Mouse (Mus musculus): ENCODE data around the gene Cacng5. TPM values are rescaled to one million over a fixed set of nuclear protein-coding genes. Genes with fewer than 3 reads are reported as not detected.

The Cacng5 gene
- polyA plus RNA-seq, 1 experiment from 2014 or later: 0.22 TPM

- Histone ChIP-seq H3K4me1 (ENCODE audit: insufficient read depth, low read length) (no peaks in the 10 kb centered on the region), H3K4me2 (replicated peaks; ENCODE audit: low read depth, low read length) (no peak overlapping the region), H3K4me3 (ENCODE audit: low read length) (no peak overlapping the region), H3K9me3 (ENCODE audit: low read length) (no peaks in the 10 kb centered on the region), H3K9ac (replicated peaks; ENCODE audit: low read length) (no peak overlapping the region), H3K27me3 (ENCODE audit: insufficient read depth, low read length) (no peaks in the 10 kb centered on the region), H3K36me3 (ENCODE audit: insufficient read depth, low read length) (no peaks in the 10 kb centered on the region), H3K27ac (ENCODE audit: low read length) (no peak overlapping the region)
- ATAC-seq (ENCODE audit: low FRiP score, low TSS enrichment): no peak
- WGBS: 57% methylated on average over 4 of the region's 4 CpGs
Observed at GRCm38 (mm10) chr11:107895635-107896034, 19.2 kb downstream of the Cacng5 start.

- H3K9ac ChIP-seq (replicated peaks; ENCODE audit: low read length): no peak overlapping the region
- H3K27me3 ChIP-seq (ENCODE audit: insufficient read depth, low read length): no peaks in the 10 kb centered on the region
- no peaks in the 10 kb centered on the region for H3K4me1 ChIP-seq (ENCODE audit: insufficient read depth, low read length)
- H3K4me3 ChIP-seq (ENCODE audit: low read length): no peak overlapping the region
- no peak overlapping the region for H3K4me2 ChIP-seq (replicated peaks; ENCODE audit: low read depth, low read length)
- 88% methylated on average over 3 of the region's 3 CpGs for WGBS
- H3K27ac ChIP-seq (ENCODE audit: low read length): no peak overlapping the region
- ATAC-seq (ENCODE audit: low FRiP score, low TSS enrichment): no peak
- no peaks in the 10 kb centered on the region for H3K36me3 ChIP-seq (ENCODE audit: insufficient read depth, low read length)
- no peaks in the 10 kb centered on the region for H3K9me3 ChIP-seq (ENCODE audit: low read length)
Observed at GRCm38 (mm10) chr11:107891377-107891776, 23.5 kb downstream of the Cacng5 start.

GRCm38 (mm10) chr11:107887342-107887741 lies 27.5 kb downstream of the Cacng5 start:
- Histone ChIP-seq H3K9ac (replicated peaks; ENCODE audit: low read length) (no peak overlapping the region), H3K4me2 (replicated peaks; ENCODE audit: low read depth, low read length) (no peak overlapping the region), H3K27ac (ENCODE audit: low read length) (no peak overlapping the region), H3K4me3 (ENCODE audit: low read length) (no peak overlapping the region), H3K4me1 (ENCODE audit: insufficient read depth, low read length) (no peaks in the 10 kb centered on the region), H3K27me3 (ENCODE audit: insufficient read depth, low read length) (no peaks in the 10 kb centered on the region), H3K36me3 (ENCODE audit: insufficient read depth, low read length) (no peaks in the 10 kb centered on the region), H3K9me3 (ENCODE audit: low read length) (no peaks in the 10 kb centered on the region)
- WGBS: 86% methylated on average over 6 of the region's 6 CpGs
- no peak for ATAC-seq (ENCODE audit: low FRiP score, low TSS enrichment)

GRCm38 (mm10) chr11:107876840-107877239 lies 38.0 kb downstream of the Cacng5 start:
- ATAC-seq (ENCODE audit: low FRiP score, low TSS enrichment): no peak
- Histone ChIP-seq H3K4me1 (ENCODE audit: insufficient read depth, low read length) (no peaks in the 10 kb centered on the region), H3K36me3 (ENCODE audit: insufficient read depth, low read length) (no peaks in the 10 kb centered on the region), H3K4me3 (ENCODE audit: low read length) (no peak overlapping the region), H3K9ac (replicated peaks; ENCODE audit: low read length) (no peak overlapping the region), H3K9me3 (ENCODE audit: low read length) (no peaks in the 10 kb centered on the region), H3K27me3 (ENCODE audit: insufficient read depth, low read length) (no peaks in the 10 kb centered on the region), H3K4me2 (replicated peaks; ENCODE audit: low read depth, low read length) (no peak overlapping the region), H3K27ac (ENCODE audit: low read length) (no peak overlapping the region)
- WGBS: 73% methylated on average over 5 of the region's 5 CpGs

GRCm38 (mm10) chr11:107875861-107876494 lies 38.9 kb downstream of the Cacng5 start:
- no peaks in the 10 kb centered on the region for H3K27me3 ChIP-seq (ENCODE audit: insufficient read depth, low read length)
- H3K9me3 ChIP-seq (ENCODE audit: low read length): no peaks in the 10 kb centered on the region
- no peak overlapping the region for H3K9ac ChIP-seq (replicated peaks; ENCODE audit: low read length)
- H3K36me3 ChIP-seq (ENCODE audit: insufficient read depth, low read length): no peaks in the 10 kb centered on the region
- no peak overlapping the region for H3K4me3 ChIP-seq (ENCODE audit: low read length)
- H3K4me2 ChIP-seq (replicated peaks; ENCODE audit: low read depth, low read length): no peak overlapping the region
- ATAC-seq (ENCODE audit: low FRiP score, low TSS enrichment): no peak
- no peaks in the 10 kb centered on the region for H3K4me1 ChIP-seq (ENCODE audit: insufficient read depth, low read length)
- WGBS: 87% methylated on average over 18 of the region's 18 CpGs
- H3K27ac ChIP-seq (ENCODE audit: low read length): no peak overlapping the region

GRCm38 (mm10) chr11:107872743-107873142 lies 42.1 kb downstream of the Cacng5 start:
- H3K9me3 ChIP-seq (ENCODE audit: low read length): no peaks in the 10 kb centered on the region
- no peaks in the 10 kb centered on the region for H3K36me3 ChIP-seq (ENCODE audit: insufficient read depth, low read length)
- ATAC-seq (ENCODE audit: low FRiP score, low TSS enrichment): no peak
- H3K4me3 ChIP-seq (ENCODE audit: low read length): no peak overlapping the region
- no peak overlapping the region for H3K9ac ChIP-seq (replicated peaks; ENCODE audit: low read length)
- 66% methylated on average over 6 of the region's 6 CpGs for WGBS
- H3K4me1 ChIP-seq (ENCODE audit: insufficient read depth, low read length): no peaks in the 10 kb centered on the region
- H3K4me2 ChIP-seq (replicated peaks; ENCODE audit: low read depth, low read length): no peak overlapping the region
- no peaks in the 10 kb centered on the region for H3K27me3 ChIP-seq (ENCODE audit: insufficient read depth, low read length)
- H3K27ac ChIP-seq (ENCODE audit: low read length): no peak overlapping the region

- WGBS: 75% methylated on average over 8 of the region's 8 CpGs
- Histone ChIP-seq H3K4me1 (ENCODE audit: insufficient read depth, low read length) (no peaks in the 10 kb centered on the region), H3K36me3 (ENCODE audit: insufficient read depth, low read length) (no peaks in the 10 kb centered on the region), H3K4me2 (replicated peaks; ENCODE audit: low read depth, low read length) (no peak overlapping the region), H3K9ac (replicated peaks; ENCODE audit: low read length) (no peak overlapping the region), H3K27me3 (ENCODE audit: insufficient read depth, low read length) (no peaks in the 10 kb centered on the region), H3K9me3 (ENCODE audit: low read length) (no peaks in the 10 kb centered on the region), H3K27ac (ENCODE audit: low read length) (no peak overlapping the region), H3K4me3 (ENCODE audit: low read length) (no peak overlapping the region)
- ATAC-seq (ENCODE audit: low FRiP score, low TSS enrichment): no peak
Observed at GRCm38 (mm10) chr11:107867509-107867908, 47.3 kb downstream of the Cacng5 start.

GRCm38 (mm10) chr11:107865128-107865527 lies 49.7 kb downstream of the Cacng5 start:
- Histone ChIP-seq H3K4me1 (ENCODE audit: insufficient read depth, low read length) (no peaks in the 10 kb centered on the region), H3K36me3 (ENCODE audit: insufficient read depth, low read length) (no peaks in the 10 kb centered on the region), H3K4me3 (ENCODE audit: low read length) (no peak overlapping the region), H3K9me3 (ENCODE audit: low read length) (no peaks in the 10 kb centered on the region), H3K27ac (ENCODE audit: low read length) (no peak overlapping the region), H3K27me3 (ENCODE audit: insufficient read depth, low read length) (no peaks in the 10 kb centered on the region), H3K4me2 (replicated peaks; ENCODE audit: low read depth, low read length) (no peak overlapping the region), H3K9ac (replicated peaks; ENCODE audit: low read length) (no peak overlapping the region)
- no peak for ATAC-seq (ENCODE audit: low FRiP score, low TSS enrichment)
- 16% methylated on average over 7 of the region's 7 CpGs for WGBS

- Histone ChIP-seq H3K9ac (replicated peaks; ENCODE audit: low read length) (no peak overlapping the region), H3K36me3 (ENCODE audit: insufficient read depth, low read length) (no peaks in the 10 kb centered on the region), H3K9me3 (ENCODE audit: low read length) (no peaks in the 10 kb centered on the region), H3K27ac (ENCODE audit: low read length) (no peak overlapping the region), H3K27me3 (ENCODE audit: insufficient read depth, low read length) (no peaks in the 10 kb centered on the region), H3K4me2 (replicated peaks; ENCODE audit: low read depth, low read length) (no peak overlapping the region), H3K4me3 (ENCODE audit: low read length) (no peak overlapping the region), H3K4me1 (ENCODE audit: insufficient read depth, low read length) (no peaks in the 10 kb centered on the region)
- WGBS: 2% methylated on average over 4 of the region's 4 CpGs
- no peak for ATAC-seq (ENCODE audit: low FRiP score, low TSS enrichment)
Observed at GRCm38 (mm10) chr11:107864024-107864423, 50.8 kb downstream of the Cacng5 start.

GRCm38 (mm10) chr11:107861738-107862137 lies 53.1 kb downstream of the Cacng5 start:
- ATAC-seq (ENCODE audit: low FRiP score, low TSS enrichment): no peak
- Histone ChIP-seq H3K9ac (replicated peaks; ENCODE audit: low read length) (no peak overlapping the region), H3K27me3 (ENCODE audit: insufficient read depth, low read length) (no peaks in the 10 kb centered on the region), H3K4me1 (ENCODE audit: insufficient read depth, low read length) (no peaks in the 10 kb centered on the region), H3K9me3 (ENCODE audit: low read length) (no peaks in the 10 kb centered on the region), H3K36me3 (ENCODE audit: insufficient read depth, low read length) (no peaks in the 10 kb centered on the region), H3K4me2 (replicated peaks; ENCODE audit: low read depth, low read length) (no peak overlapping the region), H3K4me3 (ENCODE audit: low read length) (no peak overlapping the region), H3K27ac (ENCODE audit: low read length) (no peak overlapping the region)
- 84% methylated on average over 5 of the region's 5 CpGs for WGBS
